Mouse (Mus musculus): ENCODE data around the gene Gabra2.

Gene Gabra2

GRCm38 (mm10) chr5:71095725-71096607 is at the start of gene Gabra2:
Gene Gabra2, minus strand, starts transcription at chr5:71095849.
- DNase-seq (ENCODE audit: low spot score) = no peak

GRCm38 (mm10) chr5:71136691-71137090 is 41.0 kb upstream of the Gabra2 start:
- no peak for DNase-seq (ENCODE audit: low spot score)

DNA sequence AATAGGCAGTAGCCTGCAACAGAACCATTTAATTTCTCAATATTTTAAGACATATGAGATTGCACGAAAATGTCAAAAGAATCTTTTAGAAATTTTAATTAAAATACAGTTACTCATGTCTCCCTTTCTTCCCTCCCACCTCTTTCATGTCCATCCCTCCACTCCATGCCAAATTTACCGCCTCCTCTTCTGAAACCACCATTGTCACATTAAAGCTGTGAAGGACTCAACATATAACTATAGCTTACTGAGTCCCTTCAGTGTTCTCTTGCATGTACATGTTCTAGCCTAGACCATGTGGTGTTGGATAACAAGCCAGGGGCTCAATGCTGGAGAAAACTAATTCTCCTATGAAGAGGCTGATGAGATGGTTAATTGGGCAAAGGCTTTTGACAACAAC is 40.2 kb upstream of the Gabra2 start:
- no peak for DNase-seq (ENCODE audit: low spot score)

DNA sequence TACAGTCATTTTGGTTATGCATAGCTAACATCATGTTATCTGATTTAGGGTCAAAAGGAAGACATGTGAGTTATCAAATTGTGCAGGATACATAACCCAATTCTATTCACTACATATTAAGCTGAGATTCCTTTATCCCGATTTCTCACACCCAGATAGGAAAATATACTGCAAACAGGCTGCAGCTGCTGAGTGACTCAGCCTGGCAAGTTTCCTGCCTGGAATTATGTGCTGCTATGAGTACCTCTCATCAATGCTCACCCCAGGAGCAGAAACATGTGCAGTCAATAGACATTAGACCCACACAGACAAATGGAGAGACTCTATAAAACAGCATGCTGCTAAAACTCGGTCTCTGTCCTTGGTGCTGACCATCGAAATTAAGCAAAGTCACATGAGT is 32.1 kb upstream of the Gabra2 start:
- no peak for DNase-seq (ENCODE audit: low spot score)

DNA sequence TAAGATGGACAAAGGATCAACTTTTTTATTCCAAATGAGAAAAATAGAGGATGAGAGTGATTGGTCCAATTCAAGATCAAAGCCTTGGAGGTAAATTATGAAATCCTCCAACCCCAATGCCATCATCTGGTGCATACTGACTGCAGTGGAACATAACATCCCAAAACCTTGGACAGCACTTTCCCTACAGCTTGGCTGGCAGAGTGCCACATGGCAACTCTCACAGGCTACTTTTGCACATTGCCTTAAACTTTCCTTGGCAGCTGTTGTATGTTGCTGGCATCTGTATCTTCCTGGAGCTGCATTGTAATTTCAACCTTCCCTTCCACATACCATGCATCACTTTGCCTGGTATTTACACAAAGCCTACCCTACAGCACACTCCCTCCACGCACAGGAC is 19.6 kb upstream of the Gabra2 start:
- DNase-seq (ENCODE audit: low spot score) = no peak

- no peak for DNase-seq (ENCODE audit: low spot score)
These were observed 469 bp downstream of the Gabra2 start for GRCm38 (mm10) chr5:71095180-71095579.

GRCm38 (mm10) chr5:71094776-71095175 is 873 bp downstream of the Gabra2 start:
- no peak for DNase-seq (ENCODE audit: low spot score)

GRCm38 (mm10) chr5:71093807-71094206 is 1.8 kb downstream of the Gabra2 start:
- DNase-seq (ENCODE audit: low spot score) = no peak

GRCm38 (mm10) chr5:71092475-71092874 is 3.2 kb downstream of the Gabra2 start:
- DNase-seq (ENCODE audit: low spot score) = no peak

GRCm38 (mm10) chr5:71091926-71092325 is 3.7 kb downstream of the Gabra2 start:
- no peak for DNase-seq (ENCODE audit: low spot score)

DNA sequence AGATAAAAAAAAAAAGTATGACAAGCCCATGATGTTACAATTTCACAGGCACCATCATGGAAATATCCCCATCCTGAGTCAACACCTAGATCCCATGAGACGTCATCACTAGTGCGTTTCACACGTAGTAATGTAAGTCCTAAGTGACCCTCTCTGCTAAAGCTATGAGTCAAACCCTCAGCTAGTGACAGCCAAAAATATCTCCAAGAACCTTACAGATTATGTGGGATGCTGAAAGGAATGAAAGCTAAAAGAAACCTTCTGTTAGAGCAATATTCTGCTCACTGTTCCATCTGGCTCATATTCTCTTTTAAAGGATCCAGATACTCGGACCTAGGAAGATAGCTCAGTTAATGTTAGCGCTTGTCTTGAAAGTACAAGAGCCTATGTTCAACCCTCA is 16.8 kb downstream of the Gabra2 start:
- no peak for DNase-seq (ENCODE audit: low spot score)

- no peak for DNase-seq (ENCODE audit: low spot score)
These were observed 34.0 kb downstream of the Gabra2 start for GRCm38 (mm10) chr5:71061696-71062095.

- DNase-seq (ENCODE audit: low spot score) = no peak
These were observed 37.6 kb downstream of the Gabra2 start for GRCm38 (mm10) chr5:71058047-71058446.

- DNase-seq (ENCODE audit: low spot score) = no peak
These were observed 58.3 kb downstream of the Gabra2 start for GRCm38 (mm10) chr5:71037352-71037751.

DNA sequence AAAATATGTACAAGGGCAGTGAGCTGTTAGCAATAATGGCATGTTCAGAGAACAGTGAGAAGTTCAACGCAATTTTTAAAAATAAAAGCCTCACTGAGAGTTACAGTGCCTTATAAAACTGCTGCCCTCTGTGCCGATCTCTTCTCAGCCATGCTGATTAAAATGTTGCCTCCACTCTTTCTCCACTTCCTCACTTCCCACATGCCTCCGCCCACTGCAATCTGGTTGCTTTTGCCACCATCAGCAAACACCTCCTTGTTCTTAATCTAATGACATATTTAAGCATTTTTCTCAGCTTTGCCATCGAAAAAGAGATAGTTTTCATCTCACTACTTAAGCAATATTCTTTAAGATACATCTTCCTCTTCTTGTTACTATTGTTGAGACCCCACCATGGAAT is 69.7 kb downstream of the Gabra2 start:
- no peak for DNase-seq (ENCODE audit: low spot score)

GRCm38 (mm10) chr5:71011751-71012150 is 83.9 kb downstream of the Gabra2 start:
- DNase-seq (ENCODE audit: low spot score) = no peak

GRCm38 (mm10) chr5:71011271-71011670 is 84.4 kb downstream of the Gabra2 start:
- no peak for DNase-seq (ENCODE audit: low spot score)

- DNase-seq (ENCODE audit: low spot score) = no peak
These were observed 84.9 kb downstream of the Gabra2 start for GRCm38 (mm10) chr5:71010797-71011196.

- DNase-seq (ENCODE audit: low spot score) = no peak
These were observed 99.9 kb downstream of the Gabra2 start for GRCm38 (mm10) chr5:70995617-70996325.

- DNase-seq (ENCODE audit: low spot score) = no peak
These were observed 102.4 kb downstream of the Gabra2 start for GRCm38 (mm10) chr5:70993281-70993680.

- DNase-seq (ENCODE audit: low spot score) = no peak
These were observed 104.8 kb downstream of the Gabra2 start for GRCm38 (mm10) chr5:70990891-70991290.

Measured in ovary, adult 18-20 months (tissue).